Mouse (Mus musculus): ENCODE measurements around the gene Hoxc8.

DNA sequence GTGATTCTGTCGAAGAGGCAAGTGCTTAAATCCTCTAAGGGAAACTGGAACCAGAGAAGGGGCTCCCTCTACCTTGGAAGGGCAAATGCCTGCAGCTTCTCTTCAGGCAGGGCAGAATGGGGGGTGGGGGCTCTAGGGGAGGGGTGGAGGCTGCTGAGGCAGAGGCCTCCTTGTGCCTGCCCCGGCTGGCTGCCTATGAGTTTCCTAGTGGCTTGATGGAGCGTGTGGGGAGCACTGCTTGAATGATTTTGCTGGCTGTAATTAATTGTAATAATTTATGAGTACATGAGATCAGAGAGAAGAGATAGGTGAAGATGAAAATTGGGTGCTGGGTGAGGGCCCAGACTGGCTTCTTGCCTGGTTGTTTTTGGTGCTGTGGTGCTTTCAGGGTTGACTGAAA lies 5.5 kb upstream of the Hoxc8 start:
- TF ChIP-seq EP300 (IDR thresholded peaks at IDR 0.05; ENCODE audit: low read depth) (no peak), CTCF (IDR thresholded peaks at IDR 0.05; ENCODE audit: low read depth) (no peak)
